Mouse (Mus musculus): ENCODE measurements around the gene Mboat2.

DNA sequence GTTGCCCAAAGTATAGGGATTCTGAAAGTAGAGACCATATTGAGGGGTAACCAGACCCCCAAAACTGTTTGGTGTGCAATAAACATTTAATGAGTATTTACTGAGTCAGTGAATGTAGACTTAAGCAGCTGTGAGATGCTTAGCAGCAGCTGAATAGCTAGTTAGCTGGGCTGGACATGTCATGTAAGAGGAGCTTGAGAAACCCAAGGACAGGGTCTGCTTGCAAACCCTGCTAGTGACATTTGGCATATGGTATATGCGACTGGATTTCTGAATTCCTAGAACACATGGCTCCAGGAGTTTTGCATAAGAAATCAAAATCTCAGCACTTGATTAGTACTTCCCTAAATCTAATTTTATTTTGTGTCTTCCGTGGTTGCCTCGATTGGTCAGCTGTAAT lies 52.6 kb downstream of the Mboat2 start:
- TF ChIP-seq CTCF (IDR thresholded peaks at IDR 0.05) (no peak), POLR2A (IDR thresholded peaks at IDR 0.05; ENCODE audit: insufficient read depth, low read depth, low read length) (no peak), EP300 (IDR thresholded peaks at IDR 0.05; ENCODE audit: insufficient read depth, low read depth, low read length) (no peak)
